Mouse (Mus musculus) midbrain, postnatal 0 days (tissue): ENCODE measurements at regions not wholly inside any gene's neighbourhood (a gene's known extent, or its start where the extent isn't known, plus 50 kb on each side); places are given as distances from the start of the nearest gene placed in this dataset.

Source experiments
- ATAC-seq: fragments of 200-750 bp; cut with Nextera tagmentation; 2 replicates; pipeline ENCODE4 v1.8.0; 2017; ENCODE audit warnings: moderate number of reproducible peaks, mild to moderate bottlenecking, moderate TSS enrichment, moderate library complexity; ENCODE audit not compliant: low FRiP score
- DNase-seq: peaks from one replicate; pipeline ENCODE4 v3.0.0-alpha.2; 2015; ENCODE audit warnings: low spot score
- H3K27ac ChIP-seq: fragments of 300-500 bp; sonication (generic); 2 replicates; pipeline ENCODE4 v1.5.1; 2014; ENCODE audit warnings: low read depth, mild to moderate bottlenecking, low read length, mixed read lengths
- H3K27me3 ChIP-seq: fragments of 300-500 bp; sonication (generic); 2 replicates; pipeline ENCODE4 v1.6.1; 2014; ENCODE audit warnings: low read length, control low read depth, mixed read lengths; ENCODE audit not compliant: insufficient read depth
- H3K36me3 ChIP-seq: fragments of 300-500 bp; sonication (generic); 2 replicates; pipeline ENCODE4 v1.6.1; 2014; ENCODE audit warnings: low read length, control low read depth, mixed read lengths; ENCODE audit not compliant: insufficient read depth
- H3K4me1 ChIP-seq: fragments of 300-500 bp; sonication (generic); 2 replicates; pipeline ENCODE4 v1.6.1; 2014; ENCODE audit warnings: mild to moderate bottlenecking, control low read depth, antibody characterized with exemption, low read length, mixed read lengths; ENCODE audit not compliant: insufficient read depth
- H3K4me2 ChIP-seq: fragments of 300-500 bp; sonication (generic); 2 replicates; pipeline ENCODE4 v1.6.1; 2014; ENCODE audit warnings: low read depth, mild to moderate bottlenecking, low read length, mixed read lengths; ENCODE audit not compliant: poor library complexity, severe bottlenecking
- H3K4me3 ChIP-seq: fragments of 300-500 bp; sonication (generic); 2 replicates; pipeline ENCODE4 v1.5.1; 2014; ENCODE audit warnings: low read depth, mild to moderate bottlenecking, low read length, moderate library complexity
- H3K9ac ChIP-seq: fragments of 300-500 bp; sonication (generic); replicated peaks from 2 replicates; pipeline ENCODE4 v1.6.1; 2014; ENCODE audit warnings: mild to moderate bottlenecking, low read length, moderate library complexity, mixed read lengths; ENCODE audit not compliant: poor library complexity, severe bottlenecking
- H3K9me3 ChIP-seq: fragments of 300-500 bp; sonication (generic); 2 replicates; pipeline ENCODE4 v1.6.1; 2016; ENCODE audit warnings: low read length, control low read depth
- CTCF ChIP-seq: IDR thresholded peaks from 2 replicates; pipeline ENCODE4 v1.5.1; 2016; ENCODE audit warnings: antibody characterized with exemption, mild to moderate bottlenecking
- WGBS: fragments of 180-500 bp; shearing (Covaris S2); extraction: QIAGEN DNeasy Blood & Tissue Kit; methylation state at CpG from one replicate; pipeline ENCODE4 v1.1.7; 2014; 5-methylcytosine and 5-hydroxymethylcytosine counted together

GRCm38 (mm10) chr4:64228341-64228740, 181.5 kb upstream of the Tnc start:
- no peak for TF ChIP-seq CTCF
- Histone ChIP-seq H3K4me2 (no peak overlapping the region), H3K9ac (no peak overlapping the region), H3K27ac (no peak overlapping the region), H3K27me3 (no peaks in the 10 kb centered on the region), H3K36me3 (no peaks in the 10 kb centered on the region), H3K9me3 (no peaks in the 10 kb centered on the region), H3K4me3 (no peak overlapping the region), H3K4me1 (no peaks in the 10 kb centered on the region)
- ATAC-seq (no peak), DNase-seq (peak; percentile 34)
- WGBS, result 72% methylated on average over 3 of the region's 3 CpGs

DNA sequence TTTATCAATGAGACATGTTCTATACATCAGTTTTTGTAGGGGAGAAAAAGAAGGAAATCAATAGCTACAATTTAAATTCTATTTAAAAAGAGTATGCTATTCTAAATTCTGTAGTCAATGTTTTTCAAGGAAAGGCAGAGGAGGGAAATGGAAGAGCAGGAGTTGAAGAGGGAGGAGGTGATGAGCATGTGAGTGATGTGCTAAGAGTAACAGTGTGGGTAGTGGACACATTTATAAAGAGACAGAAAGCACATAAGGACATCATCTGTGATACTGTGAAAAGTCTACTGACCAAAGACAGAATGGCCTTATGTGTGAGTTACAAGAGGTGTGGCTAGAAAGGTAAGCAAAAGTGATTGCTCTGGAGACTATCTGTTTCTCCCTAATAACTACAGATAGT, 179.8 kb upstream of the Tnc start:
- Histone ChIP-seq H3K9ac (no peak overlapping the region), H3K4me3 (no peak overlapping the region), H3K36me3 (no peaks in the 10 kb centered on the region), H3K27me3 (no peaks in the 10 kb centered on the region), H3K4me2 (no peak overlapping the region), H3K27ac (no peak overlapping the region), H3K4me1 (no peaks in the 10 kb centered on the region), H3K9me3 (no peaks in the 10 kb centered on the region)
- no peak for TF ChIP-seq CTCF
- DNase-seq (no peak), ATAC-seq (no peak)

DNA sequence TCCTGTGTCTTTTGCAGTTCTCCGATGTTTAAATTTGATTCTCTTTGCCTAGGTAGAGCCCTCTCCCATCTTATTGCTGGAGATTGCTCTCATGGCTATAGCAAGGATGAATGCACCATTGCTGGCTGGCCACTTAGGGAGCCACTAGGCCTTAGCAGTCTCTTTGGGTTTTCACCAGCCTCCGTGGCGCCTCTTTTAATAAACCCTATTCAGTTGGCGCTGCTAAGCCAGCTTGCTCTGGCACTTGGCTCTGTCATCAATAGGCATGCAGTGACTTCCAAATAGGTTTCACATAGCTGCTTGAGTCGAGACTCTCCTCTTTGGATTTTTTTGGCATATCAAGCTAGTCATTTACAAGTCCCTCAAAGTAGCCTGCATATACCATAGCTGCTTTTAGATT, 178.1 kb upstream of the Tnc start:
- Histone ChIP-seq H3K36me3 (no peaks in the 10 kb centered on the region), H3K4me1 (no peaks in the 10 kb centered on the region), H3K27me3 (no peaks in the 10 kb centered on the region), H3K9me3 (no peaks in the 10 kb centered on the region), H3K4me2 (no peak overlapping the region), H3K27ac (no peak overlapping the region), H3K9ac (no peak overlapping the region), H3K4me3 (no peak overlapping the region)
- 73% methylated on average over 5 of the region's 5 CpGs for WGBS
- DNase-seq, result peak; percentile 80
- peak; percentile 23; the same call in 1 of the 2 replicates for TF ChIP-seq CTCF
- peak; percentile 72 for ATAC-seq

GRCm38 (mm10) chr4:64219802-64220201, 173.0 kb upstream of the Tnc start:
- ATAC-seq, result no peak
- Histone ChIP-seq H3K36me3 (no peaks in the 10 kb centered on the region), H3K27ac (no peak overlapping the region), H3K9ac (no peak overlapping the region), H3K4me2 (no peak overlapping the region), H3K4me1 (no peaks in the 10 kb centered on the region), H3K4me3 (no peak overlapping the region), H3K9me3 (no peaks in the 10 kb centered on the region), H3K27me3 (no peaks in the 10 kb centered on the region)
- 76% methylated on average over 2 of the region's 2 CpGs for WGBS
- TF ChIP-seq CTCF, result no peak
- DNase-seq, result no peak

GRCm38 (mm10) chr4:64207118-64207868, 160.5 kb upstream of the Tnc start:
- Histone ChIP-seq H3K9me3 (no peaks in the 10 kb centered on the region), H3K27ac (0 out of 2 replicates have a peak overlapping the region, but pooled peaks have one; percentile 32), H3K4me1 (no peaks in the 10 kb centered on the region; the same call in 1 of the 2 replicates), H3K4me3 (no peak overlapping the region), H3K27me3 (no peaks in the 10 kb centered on the region), H3K9ac (no peak overlapping the region), H3K36me3 (no peaks in the 10 kb centered on the region), H3K4me2 (no peak overlapping the region)
- ATAC-seq (peak; percentile 52; the same call in 1 of the 2 replicates), DNase-seq (peak; percentile 21)
- 25% methylated on average over 8 of the region's 8 CpGs for WGBS
- no peak for TF ChIP-seq CTCF

DNA sequence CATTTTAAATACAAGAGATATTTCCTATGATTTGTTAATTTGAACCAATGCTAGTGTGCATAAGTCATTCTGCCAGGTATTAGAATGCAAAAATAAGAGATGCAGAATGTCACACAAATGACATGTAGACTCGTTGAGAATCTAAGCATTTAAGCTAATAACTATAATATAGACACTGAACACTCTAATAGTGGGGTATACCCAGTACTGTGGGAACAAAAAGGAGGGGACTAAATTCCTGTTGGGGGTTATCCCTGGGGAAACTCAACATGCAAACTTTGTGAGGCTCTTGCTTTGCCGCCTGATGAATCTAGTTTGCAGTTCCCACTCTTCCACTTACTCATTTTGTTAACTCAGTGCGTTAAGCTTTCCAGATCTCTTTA, 154.0 kb upstream of the Tnc start:
- Histone ChIP-seq H3K9me3 (no peaks in the 10 kb centered on the region), H3K4me1 (no peaks in the 10 kb centered on the region), H3K27me3 (no peaks in the 10 kb centered on the region), H3K9ac (no peak overlapping the region), H3K27ac (no peak overlapping the region), H3K4me3 (no peak overlapping the region), H3K4me2 (no peak overlapping the region), H3K36me3 (no peaks in the 10 kb centered on the region)
- WGBS, result 85% methylated on average over 3 of the region's 3 CpGs
- ATAC-seq (no peak), DNase-seq (no peak)
- no peak for TF ChIP-seq CTCF
